Mouse (Mus musculus) stomach, postnatal 0 days (tissue): ENCODE measurements around the gene Mdk. TPM values are rescaled to one million over a fixed set of nuclear protein-coding genes. Genes with fewer than 3 reads are reported as not detected.

Experiments
- ATAC-seq: fragments of 200-750 bp; cut with Nextera tagmentation; 2 replicates; pipeline ENCODE4 v1.8.0; 2017; ENCODE audit not compliant: low FRiP score, low TSS enrichment
- DNase-seq: peaks from one replicate; pipeline ENCODE4 v3.0.0-alpha.2; 2016; ENCODE audit warnings: low spot score
- H3K27ac ChIP-seq: fragments of 300-500 bp; sonication (generic); replicated peaks from 2 replicates; pipeline ENCODE4 v1.5.1; 2014; ENCODE audit warnings: mild to moderate bottlenecking, control low read depth
- H3K27me3 ChIP-seq: fragments of 300-500 bp; sonication (generic); 2 replicates; pipeline ENCODE4 v1.6.1; 2014; ENCODE audit warnings: low read length; ENCODE audit not compliant: control insufficient read depth, insufficient read depth
- H3K36me3 ChIP-seq: fragments of 300-500 bp; sonication (generic); 2 replicates; pipeline ENCODE4 v1.6.1; 2014; ENCODE audit warnings: low read length, mixed read lengths; ENCODE audit not compliant: control insufficient read depth, insufficient read depth
- H3K4me1 ChIP-seq: fragments of 300-500 bp; sonication (generic); replicated peaks from 2 replicates; pipeline ENCODE4 v1.6.1; 2014; ENCODE audit warnings: antibody characterized with exemption; ENCODE audit not compliant: control insufficient read depth, insufficient read depth
- H3K4me2 ChIP-seq: fragments of 300-500 bp; sonication (generic); replicated peaks from 2 replicates; pipeline ENCODE4 v1.6.1; 2014; ENCODE audit warnings: low read depth, mild to moderate bottlenecking, control low read depth, moderate library complexity
- H3K4me3 ChIP-seq: fragments of 300-500 bp; sonication (generic); 2 replicates; pipeline ENCODE4 v1.5.1; 2014; ENCODE audit warnings: low read depth, low read length, control low read depth
- H3K9ac ChIP-seq: fragments of 300-500 bp; sonication (generic); 2 replicates; pipeline ENCODE4 v1.6.1; 2014; ENCODE audit warnings: mild to moderate bottlenecking, low read length, control low read depth, mixed read lengths
- H3K9me3 ChIP-seq: fragments of 300-500 bp; sonication (generic); 2 replicates; pipeline ENCODE4 v1.6.1; 2016; ENCODE audit warnings: low read length; ENCODE audit not compliant: control insufficient read depth
- CTCF ChIP-seq: IDR thresholded peaks from 2 replicates; pipeline ENCODE4 v1.5.1; 2016; ENCODE audit warnings: antibody characterized with exemption, low read depth, mild to moderate bottlenecking, moderate library complexity
- EP300 ChIP-seq: optimal IDR thresholded peaks from 2 replicates; pipeline ENCODE3; 2016; ENCODE audit warnings: antibody characterized with exemption
- WGBS: fragments of 180-500 bp; shearing (Covaris S2); extraction: QIAGEN DNeasy Blood & Tissue Kit; methylation state at CpG from one replicate; pipeline ENCODE4 v1.1.7; 2014; 5-methylcytosine and 5-hydroxymethylcytosine counted together
- polyA plus RNA-seq: library from polyadenylated mRNA; unstranded; fragments of >200 nt; fragmentation: Nextera tagmentation; extraction: Ambion mirVana; gene quantifications from 2 replicates; pipeline ENCODE4 v1.2.1, GENCODE M21; 2015

Mdk gene
- polyA plus RNA-seq, 1 experiment from 2014 or later, result 157 TPM

GRCm38 (mm10) chr2:91961901-91962761 is 30.0 kb upstream of the Mdk start:
- TF ChIP-seq EP300 (no peak), CTCF (no peak)
- peak; percentile 39; the same call in 1 of the 2 replicates for ATAC-seq
- peaks cover 6% of the 10 kb centered on the region; the same call in 1 of the 2 replicates for H3K4me1 ChIP-seq

GRCm38 (mm10) chr2:91960459-91960858 is 28.4 kb upstream of the Mdk start:
- Histone ChIP-seq H3K4me1 (peaks cover 6% of the 10 kb centered on the region; the same call in 1 of the 2 replicates), H3K36me3 (no peaks in the 10 kb centered on the region), H3K27ac (no peak overlapping the region), H3K4me3 (no peak overlapping the region), H3K9ac (no peak overlapping the region), H3K4me2 (no peak overlapping the region), H3K27me3 (no peaks in the 10 kb centered on the region), H3K9me3 (no peaks in the 10 kb centered on the region)
- ATAC-seq (no peak), DNase-seq (no peak)
- TF ChIP-seq CTCF (no peak), EP300 (no peak)
- 90% methylated on average over 5 of the region's 5 CpGs for WGBS

More at GRCm38 (mm10) chr2:91961901-91962761, 30.0 kb upstream of the Mdk start:
- WGBS, result 52% methylated on average over 4 of the region's 4 CpGs
- Histone ChIP-seq H3K27me3 (no peaks in the 10 kb centered on the region), H3K4me3 (peak overlapping the region; percentile 83), H3K9me3 (no peaks in the 10 kb centered on the region), H3K36me3 (no peaks in the 10 kb centered on the region), H3K27ac (peak overlapping the region; percentile 88), H3K9ac (peak overlapping the region; percentile 90), H3K4me2 (peak overlapping the region; percentile 86)
- peak; percentile 59 for DNase-seq

- no peaks in the 10 kb centered on the region for H3K36me3 ChIP-seq
- TF ChIP-seq EP300, result no peak
- TF ChIP-seq CTCF, result no peak
- DNase-seq (no peak), ATAC-seq (no peak)
- no peaks in the 10 kb centered on the region for H3K9me3 ChIP-seq
- H3K27me3 ChIP-seq, result no peaks in the 10 kb centered on the region
- H3K4me2 ChIP-seq, result no peak overlapping the region
- H3K4me1 ChIP-seq, result peaks cover 6% of the 10 kb centered on the region; the same call in 1 of the 2 replicates
- 72% methylated on average over 11 of the region's 11 CpGs for WGBS
- H3K27ac ChIP-seq, result no peak overlapping the region
- no peak overlapping the region for H3K4me3 ChIP-seq
- H3K9ac ChIP-seq, result no peak overlapping the region
These were observed 27.7 kb upstream of the Mdk start for GRCm38 (mm10) chr2:91959544-91960410.

- H3K27me3 ChIP-seq, result no peaks in the 10 kb centered on the region
- TF ChIP-seq EP300, result no peak
- TF ChIP-seq CTCF, result peak; percentile 83
- no peaks in the 10 kb centered on the region for H3K36me3 ChIP-seq
- peak; percentile 65 for DNase-seq
- 43% methylated on average over 10 of the region's 10 CpGs for WGBS
- H3K4me1 ChIP-seq, result peaks cover 6% of the 10 kb centered on the region; the same call in 1 of the 2 replicates
- no peak overlapping the region for H3K4me3 ChIP-seq
- no peak for ATAC-seq
- H3K9me3 ChIP-seq, result no peaks in the 10 kb centered on the region
- H3K4me2 ChIP-seq, result no peak overlapping the region
- no peak overlapping the region for H3K9ac ChIP-seq
- H3K27ac ChIP-seq, result no peak overlapping the region
These were observed 26.8 kb upstream of the Mdk start for GRCm38 (mm10) chr2:91958701-91959457.

- ATAC-seq (no peak), DNase-seq (no peak)
- Histone ChIP-seq H3K9me3 (no peaks in the 10 kb centered on the region), H3K27ac (no peak overlapping the region), H3K27me3 (no peaks in the 10 kb centered on the region), H3K4me1 (peaks cover 9% of the 10 kb centered on the region; the same call in 1 of the 2 replicates), H3K4me3 (no peak overlapping the region), H3K36me3 (no peaks in the 10 kb centered on the region), H3K9ac (no peak overlapping the region), H3K4me2 (no peak overlapping the region)
- TF ChIP-seq CTCF (no peak), EP300 (no peak)
- 76% methylated on average over 8 of the region's 8 CpGs for WGBS
These were observed 26.0 kb upstream of the Mdk start for GRCm38 (mm10) chr2:91958049-91958448.
